Mouse (Mus musculus): ENCODE results near the gene Sema4f. TPM values are rescaled to one million over a fixed set of nuclear protein-coding genes. Genes with fewer than 3 reads are reported as not detected.

Gene Sema4f
- 0.08 and 0.12 TPM in 2 replicates for polyA plus RNA-seq (2015; fragmentation: Nextera tagmentation; extraction: Ambion mirVana)

GRCm38 (mm10) chr6:82939167-82939912 lies at the start of gene Sema4f:
Gene Sema4f, minus strand, starts transcription at chr6:82939769.
- Histone ChIP-seq H3K4me2 (ENCODE audit: low read depth, low read length) (peak within 1 kb of the TSS; percentile 68), H3K27ac (ENCODE audit: low read depth) (no peak within 1 kb of the TSS), H3K9ac (replicated peaks) (0 out of 2 replicates have a peak within 1 kb of the TSS, but pooled peaks have one; percentile 21), H3K9me3 (ENCODE audit: low read length) (no peaks in the 10 kb centered on the region; the same call in 1 of the 2 replicates), H3K4me3 (ENCODE audit: low read depth, low read length) (peak within 1 kb of the TSS; percentile 33), H3K4me1 (ENCODE audit: insufficient read depth) (peaks cover 4% of the 10 kb centered on the region), H3K27me3 (ENCODE audit: insufficient read depth, low read length) (peaks cover 18% of the 10 kb centered on the region), H3K36me3 (replicated peaks; ENCODE audit: insufficient read depth, low read length) (no peaks in the 10 kb centered on the region)
- ATAC-seq (peak; percentile 82), DNase-seq (peak; percentile 40)
- WGBS (ENCODE audit: insufficient replicate concordance): 6% methylated on average over 22 of the region's 44 CpGs
- TF ChIP-seq EP300 (IDR thresholded peaks at IDR 0.05; ENCODE audit: low read depth): no peak
- TF ChIP-seq CTCF (IDR thresholded peaks at IDR 0.05; ENCODE audit: low read depth): no peak

GRCm38 (mm10) chr6:82987411-82987971 lies 47.9 kb upstream of the Sema4f start:
- H3K27me3 ChIP-seq (ENCODE audit: insufficient read depth, low read length): no peaks in the 10 kb centered on the region
- TF ChIP-seq CTCF (IDR thresholded peaks at IDR 0.05; ENCODE audit: low read depth) (no peak), EP300 (IDR thresholded peaks at IDR 0.05; ENCODE audit: low read depth) (no peak)
- H3K4me1 ChIP-seq (ENCODE audit: insufficient read depth): no peaks in the 10 kb centered on the region
- 42% methylated on average over 9 of the region's 9 CpGs for WGBS (ENCODE audit: insufficient replicate concordance)
- H3K27ac ChIP-seq (ENCODE audit: low read depth): no peak overlapping the region
- H3K4me2 ChIP-seq (ENCODE audit: low read depth, low read length): no peak overlapping the region
- H3K9ac ChIP-seq (replicated peaks): no peak overlapping the region
- H3K36me3 ChIP-seq (replicated peaks; ENCODE audit: insufficient read depth, low read length): no peaks in the 10 kb centered on the region
- DNase-seq (no peak), ATAC-seq (no peak)
- H3K4me3 ChIP-seq (ENCODE audit: low read depth, low read length): no peak overlapping the region
- H3K9me3 ChIP-seq (ENCODE audit: low read length): no peaks in the 10 kb centered on the region

- Histone ChIP-seq H3K4me1 (ENCODE audit: insufficient read depth) (no peaks in the 10 kb centered on the region), H3K9ac (replicated peaks) (no peak overlapping the region), H3K9me3 (ENCODE audit: low read length) (no peaks in the 10 kb centered on the region), H3K27me3 (ENCODE audit: insufficient read depth, low read length) (no peaks in the 10 kb centered on the region), H3K27ac (ENCODE audit: low read depth) (no peak overlapping the region), H3K36me3 (replicated peaks; ENCODE audit: insufficient read depth, low read length) (no peaks in the 10 kb centered on the region), H3K4me3 (ENCODE audit: low read depth, low read length) (no peak overlapping the region), H3K4me2 (ENCODE audit: low read depth, low read length) (no peak overlapping the region)
- WGBS (ENCODE audit: insufficient replicate concordance): 5% methylated on average over 5 of the region's 5 CpGs
- DNase-seq: peak; percentile 59
- ATAC-seq: peak; percentile 72
- TF ChIP-seq EP300 (IDR thresholded peaks at IDR 0.05; ENCODE audit: low read depth) (no peak), CTCF (IDR thresholded peaks at IDR 0.05; ENCODE audit: low read depth) (peak; percentile 84)
Observed at GRCm38 (mm10) chr6:82971031-82971430, 31.5 kb upstream of the Sema4f start.

GRCm38 (mm10) chr6:82969249-82970084 lies 29.9 kb upstream of the Sema4f start:
- Histone ChIP-seq H3K4me2 (ENCODE audit: low read depth, low read length) (no peak overlapping the region), H3K27ac (ENCODE audit: low read depth) (no peak overlapping the region), H3K36me3 (replicated peaks; ENCODE audit: insufficient read depth, low read length) (no peaks in the 10 kb centered on the region), H3K27me3 (ENCODE audit: insufficient read depth, low read length) (no peaks in the 10 kb centered on the region), H3K9ac (replicated peaks) (no peak overlapping the region), H3K4me3 (ENCODE audit: low read depth, low read length) (no peak overlapping the region), H3K9me3 (ENCODE audit: low read length) (no peaks in the 10 kb centered on the region), H3K4me1 (ENCODE audit: insufficient read depth) (no peaks in the 10 kb centered on the region)
- TF ChIP-seq CTCF (IDR thresholded peaks at IDR 0.05; ENCODE audit: low read depth) (no peak), EP300 (IDR thresholded peaks at IDR 0.05; ENCODE audit: low read depth) (no peak)
- ATAC-seq: peak; percentile 57; the same call in 1 of the 2 replicates
- no peak for DNase-seq
- 56% methylated on average over 6 of the region's 6 CpGs for WGBS (ENCODE audit: insufficient replicate concordance)

- Histone ChIP-seq H3K9me3 (ENCODE audit: low read length) (no peaks in the 10 kb centered on the region), H3K27me3 (ENCODE audit: insufficient read depth, low read length) (no peaks in the 10 kb centered on the region), H3K27ac (ENCODE audit: low read depth) (no peak overlapping the region), H3K4me3 (ENCODE audit: low read depth, low read length) (no peak overlapping the region), H3K36me3 (replicated peaks; ENCODE audit: insufficient read depth, low read length) (no peaks in the 10 kb centered on the region), H3K4me1 (ENCODE audit: insufficient read depth) (0 out of 2 replicates have a peak, but pooled peaks cover 2% of the 10 kb centered on the region), H3K4me2 (ENCODE audit: low read depth, low read length) (no peak overlapping the region), H3K9ac (replicated peaks) (no peak overlapping the region)
- 43% methylated on average over 1 of the region's 1 CpGs for WGBS (ENCODE audit: insufficient replicate concordance)
- TF ChIP-seq EP300 (IDR thresholded peaks at IDR 0.05; ENCODE audit: low read depth): no peak
- TF ChIP-seq CTCF (IDR thresholded peaks at IDR 0.05; ENCODE audit: low read depth): no peak
- ATAC-seq: no peak
- DNase-seq: no peak
Observed at GRCm38 (mm10) chr6:82961664-82962063, 22.1 kb upstream of the Sema4f start.
